Mouse (Mus musculus) neural tube, embryonic 11.5 days (tissue): ENCODE measurements around the gene Pes1. TPM values are rescaled to one million over a fixed set of nuclear protein-coding genes. Genes with fewer than 3 reads are reported as not detected.

Source experiments
- ATAC-seq: fragments of 200-750 bp; cut with Nextera tagmentation; 2 replicates; pipeline ENCODE4 v1.8.0; 2017; ENCODE audit warnings: moderate number of reproducible peaks, mild to moderate bottlenecking, moderate TSS enrichment, moderate library complexity; ENCODE audit not compliant: insufficient read depth, low FRiP score, low TSS enrichment
- DNase-seq: peaks from one replicate; pipeline ENCODE4 v3.0.0-alpha.2; 2015; ENCODE audit warnings: low spot score
- H3K27ac ChIP-seq: fragments of 300-500 bp; sonication (generic); 2 replicates; pipeline ENCODE4 v1.5.1; 2014; ENCODE audit warnings: low read depth, mild to moderate bottlenecking, low read length
- H3K27me3 ChIP-seq: fragments of 300-500 bp; sonication (generic); 2 replicates; pipeline ENCODE4 v1.6.1; 2014; ENCODE audit warnings: mild to moderate bottlenecking, low read length, mixed read lengths; ENCODE audit not compliant: control insufficient read depth, insufficient read depth
- H3K36me3 ChIP-seq: fragments of 300-500 bp; sonication (generic); 2 replicates; pipeline ENCODE4 v1.6.1; 2014; ENCODE audit warnings: mild to moderate bottlenecking, low read length, moderate library complexity, mixed read lengths; ENCODE audit not compliant: control insufficient read depth, insufficient read depth
- H3K4me1 ChIP-seq: fragments of 300-500 bp; sonication (generic); 2 replicates; pipeline ENCODE4 v1.6.1; 2014; ENCODE audit warnings: low read length, mixed read lengths; ENCODE audit not compliant: control insufficient read depth, insufficient read depth
- H3K4me2 ChIP-seq: fragments of 300-500 bp; sonication (generic); 2 replicates; pipeline ENCODE4 v1.6.1; 2014; ENCODE audit warnings: low read depth, mild to moderate bottlenecking, moderate library complexity
- H3K4me3 ChIP-seq: fragments of 300-500 bp; sonication (generic); 2 replicates; pipeline ENCODE4 v1.5.1; 2014; ENCODE audit warnings: low read depth, low read length
- H3K9ac ChIP-seq: fragments of 300-500 bp; sonication (generic); 2 replicates; pipeline ENCODE4 v1.6.1; 2014; ENCODE audit warnings: mild to moderate bottlenecking, low read length
- H3K9me3 ChIP-seq: fragments of 300-500 bp; sonication (generic); 2 replicates; pipeline ENCODE4 v1.6.1; 2016; ENCODE audit warnings: low read length; ENCODE audit not compliant: control insufficient read depth
- WGBS: fragments of 180-500 bp; shearing (Covaris S2); extraction: QIAGEN DNeasy Blood & Tissue Kit; methylation state at CpG from one replicate; pipeline ENCODE4 v1.1.7; 2014; 5-methylcytosine and 5-hydroxymethylcytosine counted together
- polyA plus RNA-seq: library from polyadenylated mRNA; unstranded; fragments of >200 nt; fragmentation: Nextera tagmentation; extraction: Ambion mirVana; gene quantifications from 2 replicates; pipeline ENCODE4 v1.2.1, GENCODE M21; 2014

The Pes1 gene
- polyA plus RNA-seq, 1 experiment from 2014 or later: 75.2 TPM

- ATAC-seq: no peak
- DNase-seq: no peak
- Histone ChIP-seq H3K4me2 (no peak overlapping the region), H3K9ac (no peak overlapping the region), H3K9me3 (no peaks in the 10 kb centered on the region), H3K27ac (no peak overlapping the region), H3K36me3 (no peaks in the 10 kb centered on the region), H3K4me1 (no peaks in the 10 kb centered on the region), H3K4me3 (no peak overlapping the region), H3K27me3 (no peaks in the 10 kb centered on the region)
- 57% methylated on average over 3 of the region's 3 CpGs for WGBS
Measured at GRCm38 (mm10) chr11:3989748-3990147, 26.0 kb downstream of the Pes1 start.

DNA sequence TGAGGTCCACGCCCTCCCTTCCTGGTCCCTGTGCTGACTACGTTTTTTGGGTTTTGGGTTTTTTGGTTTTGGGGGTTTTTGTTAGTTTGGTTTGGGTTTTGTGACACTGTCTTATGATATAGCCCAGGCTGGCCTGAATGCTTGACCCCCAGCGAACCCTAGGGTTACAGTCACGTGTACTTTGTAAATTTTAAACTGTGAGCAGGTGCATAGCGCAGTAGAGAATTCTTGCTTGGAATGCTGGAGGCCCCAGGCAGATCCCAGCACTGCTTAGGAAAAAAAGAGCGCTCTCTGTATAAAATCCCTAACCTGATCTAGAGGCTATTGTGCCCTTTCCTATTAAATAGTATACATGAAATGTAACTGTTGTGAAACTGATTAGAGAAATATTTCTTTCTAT is 29.4 kb downstream of the Pes1 start:
- ATAC-seq (no peak), DNase-seq (no peak)
- Histone ChIP-seq H3K9me3 (no peaks in the 10 kb centered on the region), H3K27me3 (peaks cover 14% of the 10 kb centered on the region), H3K4me3 (no peak overlapping the region), H3K36me3 (no peaks in the 10 kb centered on the region), H3K9ac (no peak overlapping the region), H3K4me1 (no peaks in the 10 kb centered on the region), H3K4me2 (no peak overlapping the region), H3K27ac (no peak overlapping the region)
- WGBS: 77% methylated on average over 6 of the region's 6 CpGs

DNA sequence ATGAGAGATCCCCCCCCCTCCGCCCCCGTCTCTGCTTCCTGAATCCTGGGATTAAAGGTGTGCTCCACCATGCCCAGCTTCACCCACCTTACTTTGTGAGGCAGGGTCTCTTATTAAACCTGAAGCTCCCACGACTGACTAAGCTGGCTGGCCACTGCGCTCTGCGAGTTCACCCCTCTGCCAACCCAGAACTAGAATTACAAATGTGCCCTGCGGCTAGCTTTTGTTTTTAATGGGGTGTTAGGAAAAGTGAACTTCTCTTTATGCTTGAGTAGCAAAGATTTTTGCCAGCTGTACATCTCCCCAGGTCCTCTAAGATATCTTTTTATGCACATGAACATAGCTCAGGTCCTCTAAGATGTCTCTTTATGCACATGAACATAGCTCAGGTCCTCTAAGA is 30.1 kb downstream of the Pes1 start:
- Histone ChIP-seq H3K27me3 (peaks cover 22% of the 10 kb centered on the region), H3K9ac (no peak overlapping the region), H3K4me1 (no peaks in the 10 kb centered on the region; the same call in 1 of the 2 replicates), H3K27ac (no peak overlapping the region), H3K4me2 (no peak overlapping the region), H3K9me3 (no peaks in the 10 kb centered on the region), H3K36me3 (no peaks in the 10 kb centered on the region), H3K4me3 (no peak overlapping the region)
- ATAC-seq (no peak), DNase-seq (no peak)
- 83% methylated on average over 6 of the region's 6 CpGs for WGBS

DNA sequence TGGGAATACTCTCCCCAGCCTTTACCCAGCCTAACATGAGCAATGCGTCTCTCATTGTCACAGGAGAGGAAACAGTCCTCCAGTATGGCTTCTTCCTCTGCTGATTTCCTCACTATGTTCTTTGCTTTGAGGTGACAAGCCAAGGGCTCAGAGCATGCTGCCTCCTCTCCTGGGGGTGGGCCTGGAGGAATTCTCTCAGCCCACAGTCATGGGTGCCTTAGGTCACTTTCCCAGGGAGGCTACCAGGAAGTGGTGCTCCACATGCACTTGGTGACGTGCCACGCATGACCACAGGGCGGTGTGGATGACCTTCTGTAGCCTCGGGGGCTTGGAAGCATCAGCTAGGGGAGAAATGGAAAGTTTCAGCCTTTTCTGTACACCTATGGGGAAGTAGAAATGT is 31.7 kb downstream of the Pes1 start:
- WGBS: 79% methylated on average over 5 of the region's 5 CpGs
- H3K27me3 ChIP-seq: peaks cover 31% of the 10 kb centered on the region
- DNase-seq: no peak

DNA sequence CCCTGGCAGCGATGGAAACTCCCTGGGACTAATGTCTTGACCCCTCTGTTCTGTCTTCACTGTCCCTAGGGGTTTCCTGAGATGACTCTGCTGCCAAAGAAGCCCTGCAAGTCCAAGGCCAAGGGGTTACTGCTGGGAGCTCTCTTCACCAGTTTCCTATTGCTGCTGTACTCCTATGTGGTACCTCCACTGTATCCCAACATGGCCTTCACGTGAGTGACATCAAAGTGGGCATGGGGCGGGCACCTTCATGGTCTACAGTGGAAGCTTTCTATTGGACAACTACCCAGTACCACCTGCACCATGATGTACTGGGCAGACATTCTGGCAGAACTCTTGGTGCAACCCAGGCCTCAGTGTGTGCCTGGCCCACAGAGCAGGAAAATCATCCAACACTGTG is 33.1 kb downstream of the Pes1 start:
- H3K27me3 ChIP-seq: peaks cover 31% of the 10 kb centered on the region
- no peaks in the 10 kb centered on the region for H3K9me3 ChIP-seq
- no peak overlapping the region for H3K27ac ChIP-seq
- no peaks in the 10 kb centered on the region; the same call in 1 of the 2 replicates for H3K4me1 ChIP-seq
- no peaks in the 10 kb centered on the region for H3K36me3 ChIP-seq
- no peak overlapping the region for H3K4me3 ChIP-seq
- ATAC-seq (no peak), DNase-seq (no peak)
- H3K4me2 ChIP-seq: no peak overlapping the region
- 86% methylated on average over 3 of the region's 3 CpGs for WGBS
- no peak overlapping the region for H3K9ac ChIP-seq

More for the DNA sequence above, 31.7 kb downstream of the Pes1 start:
- H3K4me2 ChIP-seq: no peak overlapping the region
- no peak for ATAC-seq
- H3K36me3 ChIP-seq: no peaks in the 10 kb centered on the region
- H3K27ac ChIP-seq: no peak overlapping the region
- H3K9me3 ChIP-seq: no peaks in the 10 kb centered on the region
- no peak overlapping the region for H3K4me3 ChIP-seq
- H3K9ac ChIP-seq: no peak overlapping the region
- no peaks in the 10 kb centered on the region; the same call in 1 of the 2 replicates for H3K4me1 ChIP-seq

DNA sequence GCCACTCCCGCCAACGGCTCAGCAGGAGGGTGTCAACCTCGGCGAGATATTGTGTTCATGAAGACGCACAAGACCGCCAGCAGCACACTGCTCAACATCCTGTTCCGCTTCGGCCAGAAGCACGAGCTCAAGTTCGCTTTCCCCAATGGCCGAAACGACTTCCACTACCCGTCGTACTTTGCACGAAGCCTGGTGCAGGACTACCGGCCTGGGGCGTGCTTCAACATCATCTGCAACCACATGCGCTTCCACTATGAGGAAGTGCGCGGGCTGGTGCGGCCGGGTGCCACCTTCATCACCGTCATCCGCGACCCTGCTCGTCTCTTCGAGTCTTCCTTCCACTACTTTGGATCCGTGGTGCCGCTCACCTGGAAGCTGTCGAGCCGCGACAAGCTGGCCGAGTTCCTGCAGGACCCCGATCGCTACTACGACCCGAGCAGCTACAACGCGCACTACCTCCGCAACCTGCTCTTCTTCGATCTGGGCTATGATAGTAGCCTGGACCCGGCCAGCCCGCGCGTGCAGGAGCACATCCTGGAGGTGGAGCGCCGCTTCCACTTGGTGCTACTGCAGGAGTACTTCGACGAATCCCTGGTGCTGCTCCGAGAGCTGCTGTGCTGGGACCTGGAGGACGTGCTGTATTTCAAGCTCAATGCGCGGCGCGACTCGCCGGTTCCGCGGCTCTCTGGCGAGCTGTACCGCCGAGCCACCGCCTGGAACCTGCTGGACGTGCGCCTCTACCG is 34.4 kb downstream of the Pes1 start:
- Histone ChIP-seq H3K27ac (no peak overlapping the region), H3K4me3 (peak overlapping the region; percentile 22), H3K9me3 (no peaks in the 10 kb centered on the region), H3K9ac (no peak overlapping the region), H3K27me3 (peaks cover 31% of the 10 kb centered on the region), H3K4me1 (no peaks in the 10 kb centered on the region; the same call in 1 of the 2 replicates), H3K4me2 (peak overlapping the region; percentile 43), H3K36me3 (no peaks in the 10 kb centered on the region)
- peak; percentile 26 for DNase-seq
- no peak for ATAC-seq
- WGBS: 6% methylated on average over 66 of the region's 66 CpGs

- no peak overlapping the region for H3K4me3 ChIP-seq
- H3K4me2 ChIP-seq: no peak overlapping the region
- no peak for ATAC-seq
- H3K36me3 ChIP-seq: no peaks in the 10 kb centered on the region
- H3K27ac ChIP-seq: no peak overlapping the region
- WGBS: 54% methylated on average over 5 of the region's 5 CpGs
- peaks cover 31% of the 10 kb centered on the region for H3K27me3 ChIP-seq
- H3K4me1 ChIP-seq: no peaks in the 10 kb centered on the region; the same call in 1 of the 2 replicates
- H3K9me3 ChIP-seq: no peaks in the 10 kb centered on the region
- DNase-seq: no peak
- H3K9ac ChIP-seq: no peak overlapping the region
Measured at GRCm38 (mm10) chr11:3999547-3999946, 35.8 kb downstream of the Pes1 start.

- no peak for ATAC-seq
- Histone ChIP-seq H3K27ac (no peak overlapping the region), H3K4me3 (no peak overlapping the region), H3K4me1 (no peaks in the 10 kb centered on the region; the same call in 1 of the 2 replicates), H3K36me3 (no peaks in the 10 kb centered on the region), H3K9ac (no peak overlapping the region), H3K9me3 (no peaks in the 10 kb centered on the region), H3K4me2 (no peak overlapping the region), H3K27me3 (peaks cover 31% of the 10 kb centered on the region)
- DNase-seq: peak; percentile 78
- WGBS: 7% methylated on average over 5 of the region's 5 CpGs
Measured at GRCm38 (mm10) chr11:4001603-4002002, 37.8 kb downstream of the Pes1 start.

DNA sequence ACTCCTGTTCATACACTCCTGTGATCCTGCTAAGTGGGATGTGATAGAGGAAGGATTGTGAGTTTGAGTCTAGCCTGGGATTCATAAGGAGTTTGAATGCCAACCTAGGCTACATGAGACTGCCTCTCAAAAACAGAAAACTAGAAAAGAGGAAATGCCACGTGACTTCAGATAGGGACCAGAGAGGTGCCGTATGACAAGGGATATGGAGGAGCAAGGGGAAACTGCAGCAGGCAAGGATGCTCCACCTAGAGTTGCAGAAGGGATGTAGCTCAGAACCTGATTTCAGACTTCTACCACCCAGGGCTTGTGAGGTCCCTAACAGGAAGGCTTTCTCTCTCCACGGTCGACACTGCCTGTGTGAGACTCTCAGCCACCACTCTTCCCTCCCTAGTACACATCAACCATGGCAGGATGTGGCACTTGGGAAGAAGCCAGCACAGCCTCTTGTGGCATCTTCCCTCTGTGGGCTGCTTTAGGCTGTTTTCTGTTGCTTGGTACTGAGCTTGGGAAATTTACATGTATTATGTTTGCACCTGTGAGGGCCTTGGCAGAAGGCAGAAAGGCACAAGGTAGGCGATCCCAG is 41.5 kb downstream of the Pes1 start:
- ATAC-seq (no peak), DNase-seq (no peak)
- H3K9me3 ChIP-seq: no peaks in the 10 kb centered on the region
- H3K4me2 ChIP-seq: no peak overlapping the region
- H3K27ac ChIP-seq: no peak overlapping the region
- 67% methylated on average over 5 of the region's 5 CpGs for WGBS
- peaks cover 1% of the 10 kb centered on the region; the same call in 1 of the 2 replicates for H3K27me3 ChIP-seq
- H3K4me1 ChIP-seq: no peaks in the 10 kb centered on the region
- H3K4me3 ChIP-seq: no peak overlapping the region
- H3K36me3 ChIP-seq: no peaks in the 10 kb centered on the region
- no peak overlapping the region for H3K9ac ChIP-seq
